Mouse (Mus musculus) fibroblast of lung, adult 2 months (primary cell): ENCODE results near the gene Rbl1.
"Not testable (repeated sequence)": the region's sequence is repeated elsewhere in the genome, so short reads cannot be mapped to it uniquely, and the experiment has no call there.

ENCODE experiments used
- DNase-seq: peaks from one replicate; pipeline ENCODE4 v3.0.0-alpha.2; 2011; ENCODE audit warnings: low read depth

The Rbl1 gene

GRCm38 (mm10) chr2:157204366-157205218, at the start of gene Rbl1:
Rbl1 (minus strand) TSS chr2:157204534.
- DNase-seq: peak; percentile 46

- no peak for DNase-seq
Measured at GRCm38 (mm10) chr2:157248111-157248510, 43.8 kb upstream of the Rbl1 start.

- DNase-seq: no peak
Measured at GRCm38 (mm10) chr2:157245603-157246002, 41.3 kb upstream of the Rbl1 start.

- no peak for DNase-seq
Measured at GRCm38 (mm10) chr2:157245001-157245400, 40.7 kb upstream of the Rbl1 start.

- DNase-seq: no peak
Measured at GRCm38 (mm10) chr2:157235946-157236345, 31.6 kb upstream of the Rbl1 start.

- DNase-seq: not testable (repeated sequence)
Measured at GRCm38 (mm10) chr2:157221916-157222315, 17.6 kb upstream of the Rbl1 start.

GRCm38 (mm10) chr2:157220108-157220507, 15.8 kb upstream of the Rbl1 start:
- DNase-seq: no peak

GRCm38 (mm10) chr2:157211731-157212130, 7.4 kb upstream of the Rbl1 start:
- DNase-seq: no peak

GRCm38 (mm10) chr2:157203459-157204365, 622 bp downstream of the Rbl1 start:
- no peak for DNase-seq

GRCm38 (mm10) chr2:157203026-157203425, 1.3 kb downstream of the Rbl1 start:
- DNase-seq: no peak

GRCm38 (mm10) chr2:157202361-157202760, 2.0 kb downstream of the Rbl1 start:
- no peak for DNase-seq

- peak; percentile 40 for DNase-seq
Measured at GRCm38 (mm10) chr2:157201081-157201830, 3.1 kb downstream of the Rbl1 start.

GRCm38 (mm10) chr2:157198405-157198804, 5.9 kb downstream of the Rbl1 start:
- not testable (repeated sequence) for DNase-seq

GRCm38 (mm10) chr2:157190651-157191050, 13.7 kb downstream of the Rbl1 start:
- DNase-seq: no peak

GRCm38 (mm10) chr2:157187223-157187622, 17.1 kb downstream of the Rbl1 start:
- DNase-seq: no peak

GRCm38 (mm10) chr2:157186504-157186903, 17.8 kb downstream of the Rbl1 start:
- DNase-seq: no peak

GRCm38 (mm10) chr2:157185022-157185660, 19.2 kb downstream of the Rbl1 start:
- DNase-seq: no peak

- DNase-seq: no peak
Measured at GRCm38 (mm10) chr2:157178167-157178566, 26.2 kb downstream of the Rbl1 start.

- DNase-seq: no peak
Measured at GRCm38 (mm10) chr2:157176248-157176647, 28.1 kb downstream of the Rbl1 start.

- DNase-seq: no peak
Measured at GRCm38 (mm10) chr2:157174416-157174815, 29.9 kb downstream of the Rbl1 start.

GRCm38 (mm10) chr2:157173555-157173954, 30.8 kb downstream of the Rbl1 start:
- DNase-seq: no peak

GRCm38 (mm10) chr2:157172984-157173383, 31.4 kb downstream of the Rbl1 start:
- DNase-seq: no peak
